Mouse (Mus musculus) heart, embryonic 14.5 days (tissue): ENCODE data around the gene Cirbp. TPM values are rescaled to one million over a fixed set of nuclear protein-coding genes. Genes with fewer than 3 reads are reported as not detected.

Experiments used
- ATAC-seq: fragments of 200-750 bp; cut with Nextera tagmentation; 2 replicates; pipeline ENCODE4 v1.8.0; 2017; ENCODE audit warnings: low read depth, moderate TSS enrichment; ENCODE audit not compliant: insufficient number of reproducible peaks, insufficient read depth, low FRiP score
- H3K27ac ChIP-seq, 2 experiments: fragments of 200-500 bp in 1 of 2; fragments of 300-500 bp in 1 of 2; sonication (generic) in 1 of 2; replicated peaks in 1 of 2; 2 replicates each; pipeline ENCODE4 v1.5.1; 2012 to 2014; ENCODE audit warnings: low read depth in 2 of 2, low read length in 2 of 2, control low read depth in 1 of 2, mild to moderate bottlenecking in 1 of 2, mixed read lengths in 1 of 2; ENCODE audit not compliant: control insufficient read depth in 1 of 2, insufficient read depth in 1 of 2
- H3K27me3 ChIP-seq: fragments of 300-500 bp; sonication (generic); 2 replicates; pipeline ENCODE4 v1.6.1; 2014; ENCODE audit warnings: mild to moderate bottlenecking, low read length, control low read depth; ENCODE audit not compliant: control insufficient read depth, insufficient read depth
- H3K36me3 ChIP-seq: fragments of 300-500 bp; sonication (generic); 2 replicates; pipeline ENCODE4 v1.6.1; 2014; ENCODE audit warnings: mild to moderate bottlenecking, control low read depth, low read length, mixed read lengths; ENCODE audit not compliant: control insufficient read depth, insufficient read depth
- H3K4me1 ChIP-seq, 2 experiments: fragments of 200-500 bp in 1 of 2; fragments of 300-500 bp in 1 of 2; sonication (generic) in 1 of 2; 2 replicates each; pipeline ENCODE4 v1.6.1; 2012 to 2014; ENCODE audit warnings: low read length in 2 of 2, control low read depth in 1 of 2, mixed read lengths in 1 of 2; ENCODE audit not compliant: control insufficient read depth in 2 of 2, insufficient read depth in 2 of 2
- H3K4me2 ChIP-seq: fragments of 300-500 bp; sonication (generic); 2 replicates; pipeline ENCODE4 v1.6.1; 2014; ENCODE audit warnings: mild to moderate bottlenecking, low read length
- H3K4me3 ChIP-seq, 2 experiments: fragments of 200-500 bp in 1 of 2; fragments of 300-500 bp in 1 of 2; sonication (generic) in 1 of 2; 2 replicates each; pipeline ENCODE4 v1.5.1; 2012 to 2014; ENCODE audit warnings: low read length in 2 of 2, mild to moderate bottlenecking in 2 of 2, control low read depth in 1 of 2, low read depth in 1 of 2, moderate library complexity in 1 of 2; ENCODE audit not compliant: control insufficient read depth in 1 of 2, insufficient read depth in 1 of 2
- H3K9ac ChIP-seq: fragments of 300-500 bp; sonication (generic); 2 replicates; pipeline ENCODE4 v1.6.1; 2014; ENCODE audit warnings: mild to moderate bottlenecking, low read length
- H3K9me3 ChIP-seq: fragments of 300-500 bp; sonication (generic); 2 replicates; pipeline ENCODE4 v1.6.1; 2016; ENCODE audit warnings: low read length, control low read depth; ENCODE audit not compliant: control insufficient read depth
- WGBS: fragments of 180-500 bp; shearing (Covaris S2); extraction: QIAGEN DNeasy Blood & Tissue Kit; methylation state at CpG from one replicate; pipeline ENCODE4 v1.1.7; 2014; 5-methylcytosine and 5-hydroxymethylcytosine counted together
- polyA plus RNA-seq: library from polyadenylated mRNA; unstranded; fragments of >200 nt; fragmentation: Nextera tagmentation; extraction: Ambion mirVana; gene quantifications from 2 replicates; pipeline ENCODE4 v1.2.1, GENCODE M21; 2014

Gene Cirbp
- polyA plus RNA-seq, 1 experiment from 2014 or later: 79.4 TPM

- Histone ChIP-seq H3K36me3 (peaks cover 33% of the 10 kb centered on the region), H3K4me3 (peak overlapping the region; percentile 59 to 90), H3K9ac (peak overlapping the region; percentile 99), H3K27me3 (no peaks in the 10 kb centered on the region), H3K4me2 (peak overlapping the region; percentile 95), H3K9me3 (no peaks in the 10 kb centered on the region), H3K27ac (peak overlapping the region; percentile 85 to 100), H3K4me1 (peaks cover 28 to 60% of the 10 kb centered on the region in 2 experiments)
- peak; percentile 51 for ATAC-seq
- WGBS: under 1% methylated on average over 45 of the region's 48 CpGs
Observed at GRCm38 (mm10) chr10:80168038-80168661, 2.4 kb downstream of the Cirbp start.

- H3K9me3 ChIP-seq: no peaks in the 10 kb centered on the region
- H3K27me3 ChIP-seq: no peaks in the 10 kb centered on the region
- peak overlapping the region; percentile 95 for H3K4me2 ChIP-seq
- H3K36me3 ChIP-seq: peaks cover 33% of the 10 kb centered on the region
- peaks cover 25 to 57% of the 10 kb centered on the region in 2 experiments for H3K4me1 ChIP-seq
- H3K4me3 ChIP-seq: peak overlapping the region; percentile 59 to 90; a peak in 3 of 4 replicates
- 61% methylated on average over 1 of the region's 1 CpGs for WGBS
- H3K27ac ChIP-seq: peak overlapping the region in 1 of 2 experiments; percentile 100; a peak in 1 of 4 replicates
- peak overlapping the region; percentile 99 for H3K9ac ChIP-seq
- no peak for ATAC-seq
Observed at GRCm38 (mm10) chr10:80169070-80169469, 3.3 kb downstream of the Cirbp start.

DNA sequence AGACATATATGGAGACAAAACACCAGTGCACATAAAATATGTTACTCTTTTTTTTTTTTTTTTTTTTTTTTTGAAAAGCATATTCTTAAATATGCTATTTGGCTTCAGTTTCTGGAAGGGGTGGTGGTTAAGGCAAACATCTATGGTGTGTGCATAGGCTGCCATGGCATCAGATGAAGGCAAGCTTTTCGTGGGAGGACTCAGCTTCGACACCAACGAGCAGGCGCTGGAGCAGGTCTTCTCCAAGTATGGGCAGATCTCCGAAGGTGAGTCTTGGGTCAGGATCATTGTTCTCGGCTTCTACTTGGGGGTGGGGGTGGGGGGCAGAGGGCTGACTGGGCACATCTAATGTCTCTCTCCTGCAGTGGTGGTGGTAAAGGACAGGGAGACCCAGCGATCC is 3.9 kb downstream of the Cirbp start:
- no peak for ATAC-seq
- Histone ChIP-seq H3K27ac (no peak overlapping the region), H3K36me3 (peaks cover 33% of the 10 kb centered on the region), H3K4me2 (no peak overlapping the region), H3K4me3 (no peak overlapping the region), H3K4me1 (peaks cover 21 to 51% of the 10 kb centered on the region in 2 experiments), H3K9ac (peak overlapping the region; percentile 25; the same call in 1 of the 2 replicates), H3K27me3 (no peaks in the 10 kb centered on the region), H3K9me3 (no peaks in the 10 kb centered on the region)
- 92% methylated on average over 7 of the region's 7 CpGs for WGBS

- peaks cover 19 to 49% of the 10 kb centered on the region in 2 experiments for H3K4me1 ChIP-seq
- 98% methylated on average over 16 of the region's 16 CpGs for WGBS
- H3K4me2 ChIP-seq: no peak overlapping the region
- no peaks in the 10 kb centered on the region for H3K27me3 ChIP-seq
- H3K27ac ChIP-seq: no peak overlapping the region
- H3K36me3 ChIP-seq: peaks cover 33% of the 10 kb centered on the region
- no peak overlapping the region for H3K4me3 ChIP-seq
- ATAC-seq: no peak
- H3K9me3 ChIP-seq: no peaks in the 10 kb centered on the region
- no peak overlapping the region; the same call in 1 of the 2 replicates for H3K9ac ChIP-seq
Observed at GRCm38 (mm10) chr10:80170052-80170451, 4.3 kb downstream of the Cirbp start.

DNA sequence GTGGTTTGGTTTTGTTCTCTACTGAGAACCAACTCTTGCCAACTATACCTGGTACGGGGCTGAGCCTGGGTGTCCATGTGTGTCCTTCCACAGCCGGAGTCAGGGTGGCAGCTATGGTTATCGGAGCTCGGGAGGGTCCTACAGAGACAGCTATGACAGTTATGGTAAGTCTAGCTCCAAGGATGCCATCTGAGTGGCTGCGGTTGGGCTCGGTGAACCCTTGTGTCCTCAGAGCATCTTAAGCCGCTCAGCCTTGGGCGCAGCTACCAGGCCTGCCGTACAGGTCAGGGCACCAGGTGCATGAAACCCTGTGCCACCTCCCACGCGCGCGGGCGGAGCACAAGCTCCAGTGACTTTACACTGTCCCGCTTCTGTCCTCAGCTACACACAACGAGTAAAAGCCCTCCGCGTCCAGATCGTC is 4.8 kb downstream of the Cirbp start:
- WGBS: 95% methylated on average over 19 of the region's 19 CpGs
- Histone ChIP-seq H3K9me3 (no peaks in the 10 kb centered on the region), H3K4me1 (peaks cover 15 to 44% of the 10 kb centered on the region in 2 experiments), H3K4me3 (no peak overlapping the region), H3K27ac (no peak overlapping the region), H3K27me3 (no peaks in the 10 kb centered on the region), H3K9ac (no peak overlapping the region), H3K36me3 (peaks cover 33% of the 10 kb centered on the region), H3K4me2 (no peak overlapping the region)
- ATAC-seq: no peak

DNA sequence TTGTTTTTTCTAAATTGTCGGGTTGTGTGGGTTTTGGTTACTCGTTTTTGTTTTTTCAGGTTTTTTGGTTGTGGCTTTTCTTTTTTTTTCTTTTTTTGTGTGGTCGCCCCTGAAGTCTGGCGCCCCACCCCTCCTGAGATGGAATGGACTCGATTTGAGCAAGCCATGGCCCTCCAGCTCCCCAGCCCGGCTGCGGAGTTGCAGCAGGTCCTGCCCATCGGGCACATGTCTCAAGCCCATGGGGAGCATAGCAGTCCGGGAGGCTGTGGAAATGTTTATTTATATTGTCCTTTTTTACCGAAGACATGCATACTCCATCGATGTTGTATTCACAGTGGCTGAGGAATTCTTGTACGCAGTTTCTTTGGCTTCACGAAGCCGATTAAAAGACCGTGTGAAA is 5.5 kb downstream of the Cirbp start:
- no peaks in the 10 kb centered on the region for H3K27me3 ChIP-seq
- H3K4me3 ChIP-seq: no peak overlapping the region
- 92% methylated on average over 15 of the region's 15 CpGs for WGBS
- no peak overlapping the region for H3K9ac ChIP-seq
- peaks cover 10 to 38% of the 10 kb centered on the region in 2 experiments for H3K4me1 ChIP-seq
- no peaks in the 10 kb centered on the region for H3K9me3 ChIP-seq
- H3K27ac ChIP-seq: no peak overlapping the region
- H3K36me3 ChIP-seq: peaks cover 33% of the 10 kb centered on the region
- H3K4me2 ChIP-seq: no peak overlapping the region
- no peak for ATAC-seq

GRCm38 (mm10) chr10:80171760-80172526 is 6.2 kb downstream of the Cirbp start:
- Histone ChIP-seq H3K36me3 (peaks cover 33% of the 10 kb centered on the region), H3K4me3 (peak overlapping the region in 1 of 2 experiments; percentile 60; a peak in 1 of 4 replicates), H3K27me3 (no peaks in the 10 kb centered on the region), H3K27ac (peak overlapping the region in 1 of 2 experiments; percentile 86; a peak in 2 of 4 replicates), H3K9ac (peak overlapping the region; percentile 71), H3K4me1 (peaks cover 10 to 31% of the 10 kb centered on the region in 2 experiments), H3K4me2 (peak overlapping the region; percentile 74), H3K9me3 (no peaks in the 10 kb centered on the region)
- 82% methylated on average over 45 of the region's 45 CpGs for WGBS
- no peak for ATAC-seq
